Comparison of ENCODE assay signal across 14 mouse cellular contexts in genomic region chr9:20601270-20601669, GRCm38 (mm10).
"Had no signal": no experiment of that assay in that cellular context is flagged by ENCODE, and none has a peak within 500 bp of the region (broad histone marks: within the 10 kb centered on the region; RNA-seq: fewer than 3 reads in every experiment).

No protein-coding gene starts in this region.

- H3K36me3 ChIP-seq: liver, embryonic 13.5 days; stomach, embryonic 15.5 days had no signal

- DNase-seq: kidney, adult 18-20 months; kidney, adult 9 months; kidney, postnatal 14 days; layer of hippocampus, adult 9-11 months; liver, embryonic 13.5 days; lung, adult 2 months; midbrain, embryonic 14.5 days; right cerebral cortex, adult 18-20 months; right cerebral cortex, postnatal 14 days; right cerebral cortex, postnatal 4 days; thymus, postnatal 25 days had no signal

- H3K27me3 ChIP-seq: liver, embryonic 13.5 days; neural tube, embryonic 12.5 days; neural tube, embryonic 15.5 days; stomach, embryonic 15.5 days had no signal
